Mouse (Mus musculus): Measurements from ENCODE around the gene H60c.
"Not testable (repeated sequence)": the region's sequence is repeated elsewhere in the genome, so short reads cannot be mapped to it uniquely, and the experiment has no call there.

Gene H60c

DNA sequence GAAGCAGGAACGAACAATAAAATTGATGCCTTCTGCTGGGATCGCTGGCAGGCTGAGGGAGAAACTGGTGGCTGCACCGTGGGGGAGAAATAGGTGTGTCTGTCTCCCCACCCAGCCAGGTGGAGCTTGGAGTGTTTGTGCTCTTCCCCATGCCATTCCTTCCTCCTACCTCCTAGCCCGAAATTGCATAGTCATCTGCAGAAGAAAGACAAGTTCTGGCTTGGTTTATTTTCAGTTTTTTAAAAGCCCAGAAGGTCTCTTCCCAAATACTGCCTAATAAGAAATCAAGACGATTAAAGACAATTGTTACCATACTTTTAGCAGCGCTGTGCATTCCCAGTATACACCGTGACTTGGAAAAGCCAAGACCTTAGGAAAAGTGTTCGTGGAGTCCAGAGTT, at the start of gene H60c:
TSS of gene H60c (minus strand) at position 101 of the 400 bp plus-strand sequence.
- no peak for DNase-seq

DNA sequence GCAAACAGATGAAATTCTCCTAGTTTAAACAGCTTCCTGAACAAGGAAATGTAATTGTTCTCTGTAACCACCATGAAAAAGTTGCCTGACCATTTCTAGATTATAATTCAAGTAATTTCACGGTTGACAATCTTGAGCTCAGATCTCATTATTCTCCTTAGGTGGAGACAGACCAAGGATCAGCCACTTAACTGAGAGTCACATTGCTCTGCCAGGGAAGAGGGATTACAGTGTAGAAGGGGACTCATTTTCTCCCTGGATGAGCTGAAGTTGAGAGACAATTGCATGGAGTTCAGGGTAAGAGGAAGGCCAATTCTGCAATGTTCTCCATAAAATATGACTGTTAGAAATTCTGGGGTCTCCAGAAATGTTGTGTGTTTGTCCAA, 41.2 kb upstream of the H60c start:
- no peak for DNase-seq

DNA sequence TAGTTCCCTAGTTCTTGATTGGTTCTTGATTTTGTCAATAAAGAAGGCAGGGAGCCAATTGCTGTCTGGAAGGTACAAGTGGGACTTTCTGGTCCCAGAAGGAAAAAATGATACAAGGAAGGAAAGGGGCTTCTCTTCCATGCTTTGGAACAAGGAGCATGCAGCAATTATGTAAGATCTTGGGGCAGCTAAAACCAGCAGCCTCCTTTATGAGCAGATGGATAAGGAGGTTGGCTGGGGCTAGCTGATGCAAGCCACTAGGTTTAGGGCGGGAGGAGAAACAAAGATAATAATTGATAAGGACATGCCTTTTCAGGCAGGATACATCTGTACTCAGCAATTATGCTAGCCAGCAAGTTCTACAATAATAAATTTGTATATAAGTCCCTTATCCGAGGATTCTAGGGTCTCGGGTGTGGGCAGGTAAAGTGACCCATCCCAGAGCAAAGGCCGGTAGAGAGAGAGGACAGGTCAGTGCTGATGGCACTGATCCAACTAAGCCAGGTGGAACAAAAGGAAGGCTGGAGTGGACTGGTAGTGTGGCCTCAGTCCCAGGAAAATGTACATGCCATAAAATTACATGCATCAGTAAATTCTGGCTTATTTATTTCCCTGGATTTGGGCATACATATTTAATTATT, 40.7 kb upstream of the H60c start:
- DNase-seq: peak; percentile 46

DNA sequence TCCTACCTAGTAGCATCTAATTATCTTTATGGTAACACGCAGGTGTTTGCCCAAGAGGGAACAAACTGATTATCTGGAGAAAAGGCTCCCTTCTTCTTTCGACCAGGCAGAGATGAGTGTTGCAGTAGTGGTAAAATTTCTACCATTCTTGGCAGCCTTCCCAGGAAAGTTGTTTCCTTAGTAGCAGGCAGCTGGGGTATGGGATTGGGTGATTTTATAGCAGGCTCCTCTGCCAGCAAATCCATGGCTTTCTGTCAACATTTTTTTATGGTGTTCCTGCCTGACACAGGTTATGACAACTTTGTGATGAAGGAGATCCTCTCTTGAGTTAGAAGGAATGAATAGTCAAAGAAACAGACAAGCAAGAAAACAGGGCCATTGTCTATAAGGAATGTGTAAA, 40.2 kb upstream of the H60c start:
- peak; percentile 34 for DNase-seq

DNA sequence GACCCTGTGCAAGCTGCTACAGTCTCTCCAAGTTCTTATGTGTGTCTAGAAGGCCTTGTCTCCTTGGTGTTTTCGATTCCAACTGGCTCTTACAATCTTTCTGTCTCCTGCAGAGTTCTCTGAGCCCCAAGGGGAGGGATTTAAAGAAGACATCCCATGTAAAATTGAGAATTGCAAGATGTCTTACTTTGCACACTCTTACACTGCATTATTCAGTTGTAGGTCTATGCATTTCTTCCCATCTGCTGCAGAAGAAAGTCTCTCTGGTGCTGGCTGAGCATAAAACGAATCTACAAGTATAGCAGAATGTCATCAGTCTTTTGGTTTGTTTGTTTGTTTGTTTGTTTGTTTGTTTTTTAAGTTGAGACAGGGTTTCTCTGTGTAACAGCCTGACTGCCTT, 26.4 kb upstream of the H60c start:
- no peak for DNase-seq

DNA sequence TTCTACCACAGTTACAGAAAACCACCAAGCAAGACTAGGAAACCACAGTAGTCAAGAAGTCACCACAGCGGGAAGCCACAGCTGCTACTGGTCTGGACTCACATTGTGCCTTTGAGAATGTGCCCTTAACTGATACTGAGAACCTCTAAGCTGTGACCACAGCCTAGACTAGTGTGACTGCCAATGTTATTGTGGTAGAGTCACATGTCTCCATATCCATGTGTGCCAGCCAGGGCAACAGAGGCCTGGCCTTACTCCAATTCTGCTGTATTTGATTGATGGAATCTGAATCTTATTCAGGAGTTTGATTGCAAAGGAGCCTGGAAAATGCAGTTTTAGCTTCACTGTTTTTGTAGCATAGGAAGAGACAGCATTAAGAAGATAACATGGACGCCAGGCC, 13.5 kb upstream of the H60c start:
- no peak for DNase-seq

DNA sequence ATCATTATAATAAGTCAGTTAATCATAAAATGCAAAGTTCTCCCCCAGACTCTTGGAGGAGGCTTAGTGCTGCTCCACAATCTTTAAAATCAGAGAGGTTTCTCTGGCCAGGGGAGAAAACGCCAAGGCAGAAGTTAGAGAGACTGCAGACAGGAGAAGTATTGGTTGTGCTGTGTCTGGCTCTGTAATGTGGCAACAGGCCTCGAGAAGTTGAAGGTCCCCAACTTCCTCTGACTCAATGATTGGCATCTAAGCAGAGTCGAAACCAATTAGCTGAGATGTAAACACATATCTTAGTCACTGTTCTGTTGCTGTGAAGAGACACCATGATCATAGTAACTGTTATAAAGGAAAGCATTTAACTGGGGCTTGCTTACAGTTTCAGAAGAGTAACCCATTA, 6.5 kb upstream of the H60c start:
- no peak for DNase-seq

DNA sequence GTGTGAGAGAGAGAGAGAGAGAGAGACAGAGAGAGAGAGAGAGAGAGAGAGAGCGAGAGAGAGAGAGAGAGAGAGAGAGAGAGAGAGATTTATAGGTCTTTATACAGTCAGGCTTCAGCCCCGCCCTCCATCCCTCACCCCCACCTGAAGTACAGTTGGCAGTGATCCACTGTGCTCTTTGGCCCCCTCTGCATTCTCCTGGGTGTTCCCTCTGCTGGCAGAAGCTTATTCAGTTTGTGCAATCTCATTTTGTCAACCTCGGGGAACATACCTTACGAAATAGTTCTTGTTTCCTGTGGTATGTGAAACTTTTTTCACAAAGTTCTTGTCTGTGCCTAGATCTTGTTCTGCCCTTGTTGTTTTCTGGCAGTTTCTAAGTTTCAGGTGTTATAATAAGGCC, 3.5 kb upstream of the H60c start:
- DNase-seq: peak; percentile 37

DNA sequence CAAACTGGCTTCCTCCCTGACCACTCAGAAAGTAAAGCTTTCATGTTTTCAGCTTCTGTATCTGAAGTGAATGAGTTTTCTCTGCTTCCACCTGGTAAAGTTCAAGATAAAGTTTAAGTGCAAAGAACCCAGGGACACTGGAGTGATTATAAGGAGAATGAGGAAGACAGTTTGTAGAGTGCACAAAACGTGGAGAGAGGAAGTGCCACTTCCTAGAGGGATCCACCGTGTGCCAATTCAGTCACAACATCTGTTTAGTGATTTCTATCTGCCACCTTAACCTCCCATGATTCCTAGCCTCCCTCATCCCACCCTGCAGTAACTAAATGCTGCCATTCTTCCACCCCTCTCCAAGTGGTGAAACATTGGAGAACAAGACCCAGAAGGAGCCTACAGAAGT, 842 bp downstream of the H60c start:
- DNase-seq: no peak

DNA sequence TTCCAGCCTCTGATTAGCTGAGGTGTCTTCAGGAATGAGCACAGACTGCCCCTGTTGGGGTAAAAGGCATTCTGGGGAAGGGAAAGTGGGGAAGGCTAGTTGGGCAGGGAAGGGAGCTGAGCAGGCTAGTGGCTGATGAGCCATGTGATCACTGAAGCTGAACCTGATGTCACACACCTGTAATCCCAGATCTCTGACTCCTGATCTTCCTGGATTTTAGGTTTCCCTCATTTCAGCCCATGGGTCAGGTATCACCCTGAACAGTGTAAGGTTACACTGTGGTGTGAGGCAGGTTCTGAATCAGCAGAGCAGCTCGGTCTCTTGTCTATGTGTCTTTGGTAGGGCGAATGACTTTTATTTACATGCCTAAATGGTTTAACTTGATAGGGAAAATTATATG, 4.8 kb downstream of the H60c start:
- DNase-seq: no peak

DNA sequence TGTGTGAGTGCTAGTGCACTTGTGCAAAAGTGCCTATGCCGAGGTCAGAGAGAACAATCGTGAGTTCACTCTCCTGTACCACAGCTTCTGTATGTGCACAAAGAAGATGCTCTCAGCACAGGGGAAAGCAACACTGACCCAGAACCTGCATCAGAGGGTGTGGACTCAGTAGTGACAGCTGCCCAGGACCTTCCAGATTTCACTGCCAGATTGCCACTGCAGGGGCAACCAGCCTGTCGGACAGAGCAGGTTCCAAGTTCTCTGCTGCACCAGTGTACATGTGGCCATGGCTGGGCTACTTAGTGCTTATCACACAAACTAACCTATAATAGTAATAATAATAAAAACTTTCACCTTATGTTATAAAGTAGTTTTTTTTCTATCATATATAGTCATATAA, 10.2 kb downstream of the H60c start:
- no peak for DNase-seq

DNA sequence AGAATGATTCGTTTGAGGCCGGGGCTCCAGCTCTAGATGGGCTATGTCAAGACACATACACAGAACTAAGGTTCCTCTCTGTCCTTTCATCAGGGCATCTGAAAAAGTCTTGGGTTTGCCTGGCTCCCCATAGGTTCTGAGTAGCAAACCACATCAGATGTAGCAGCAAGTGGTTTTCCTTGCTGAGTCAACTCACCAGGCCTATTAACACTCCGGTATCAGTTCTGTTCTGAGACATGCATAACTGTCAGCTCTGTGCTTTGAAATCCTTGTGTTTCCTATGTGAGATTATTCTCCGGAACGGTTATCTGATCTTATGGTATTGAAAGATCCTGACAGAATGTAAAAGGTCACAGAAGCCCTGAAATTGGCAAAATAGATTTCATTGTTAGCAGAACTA, 29.1 kb downstream of the H60c start:
- not testable (repeated sequence) for DNase-seq

DNA sequence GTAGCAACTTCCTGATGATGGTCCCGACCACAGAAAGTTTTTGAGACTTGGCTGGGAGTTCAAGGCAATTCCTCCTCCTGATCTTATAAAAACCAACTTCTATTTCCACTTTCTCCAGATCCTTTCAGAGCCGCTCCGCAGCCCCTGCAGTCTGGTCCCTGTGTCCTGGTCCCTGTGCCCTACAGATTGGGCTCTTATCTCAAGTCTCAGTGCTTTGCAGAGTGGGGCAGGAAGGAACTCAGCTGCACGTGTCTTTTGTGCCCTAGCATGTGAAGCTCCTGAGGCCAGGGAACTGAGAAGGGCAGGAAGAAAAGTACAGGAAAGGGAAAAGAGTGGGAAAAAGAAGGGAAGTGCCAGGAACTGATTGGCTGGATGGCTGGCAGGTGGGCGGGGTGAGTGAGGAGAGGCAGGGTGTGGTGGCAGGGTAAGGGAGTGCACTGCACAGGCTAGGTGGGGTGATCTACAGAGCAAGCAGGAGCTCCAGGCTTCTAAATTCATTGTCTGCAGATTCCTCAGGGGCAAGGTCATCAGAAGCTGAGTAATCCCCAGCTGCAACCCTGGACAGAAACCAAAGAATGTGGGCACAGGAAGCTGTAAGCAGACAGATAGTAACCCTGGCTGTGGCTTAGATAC, 30.8 kb downstream of the H60c start:
- no peak for DNase-seq

DNA sequence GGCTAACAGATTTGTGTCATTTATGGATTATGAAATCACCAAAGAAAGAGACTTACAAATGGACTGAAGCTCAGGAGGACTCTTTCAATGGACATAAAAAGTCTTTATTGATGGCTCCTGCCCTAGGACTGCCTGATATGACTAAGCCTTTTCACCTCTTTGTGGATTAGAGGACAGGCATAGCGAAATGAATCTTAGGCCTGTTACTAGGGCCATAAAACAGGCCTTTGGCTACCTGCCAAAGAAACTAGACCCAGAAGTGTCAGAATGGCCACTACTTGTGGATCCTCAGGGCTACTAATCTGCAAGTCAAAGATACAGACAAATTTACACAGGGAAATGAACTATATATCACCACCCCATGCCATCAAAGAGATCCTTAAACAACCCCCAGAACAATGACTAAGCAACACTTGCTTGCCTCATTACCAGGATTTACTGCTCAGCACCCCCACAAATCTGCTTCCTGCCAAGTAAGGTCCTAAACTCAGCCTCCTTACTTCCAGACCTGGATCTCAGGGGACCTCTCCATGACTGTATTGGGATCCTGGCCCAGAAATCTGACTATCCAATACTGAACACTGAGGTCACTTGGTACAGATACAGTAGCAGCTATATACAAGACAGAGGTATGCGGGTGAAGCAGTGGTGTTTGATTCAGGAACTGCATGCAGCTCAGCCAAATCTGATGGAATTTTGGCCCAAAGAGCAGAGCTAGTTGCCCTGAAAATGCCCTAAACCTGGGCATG, 39.0 kb downstream of the H60c start:
- peak; percentile 25 for DNase-seq
